Mouse (Mus musculus) intestine, postnatal 0 days (tissue): ENCODE results near the gene Sema6d. TPM values are rescaled to one million over a fixed set of nuclear protein-coding genes. Genes with fewer than 3 reads are reported as not detected.

Experiments
- ATAC-seq: fragments of 200-750 bp; cut with Nextera tagmentation; 2 replicates; pipeline ENCODE4 v1.8.0; 2017; ENCODE audit warnings: mild to moderate bottlenecking, moderate TSS enrichment, moderate library complexity
- H3K27ac ChIP-seq: fragments of 300-500 bp; sonication (generic); 2 replicates; pipeline ENCODE4 v1.5.1; 2014; ENCODE audit warnings: mild to moderate bottlenecking, low read depth, low read length, moderate library complexity
- H3K27me3 ChIP-seq: fragments of 300-500 bp; sonication (generic); replicated peaks from 2 replicates; pipeline ENCODE4 v1.6.1; 2014; ENCODE audit warnings: low read length, mixed read lengths; ENCODE audit not compliant: control insufficient read depth, insufficient read depth
- H3K36me3 ChIP-seq: fragments of 300-500 bp; sonication (generic); 2 replicates; pipeline ENCODE4 v1.6.1; 2014; ENCODE audit warnings: mild to moderate bottlenecking, moderate library complexity; ENCODE audit not compliant: control insufficient read depth, insufficient read depth
- H3K4me1 ChIP-seq: fragments of 300-500 bp; sonication (generic); replicated peaks from 2 replicates; pipeline ENCODE4 v1.6.1; 2014; ENCODE audit warnings: antibody characterized with exemption, low read length, mixed read lengths; ENCODE audit not compliant: control insufficient read depth, insufficient read depth
- H3K4me2 ChIP-seq: fragments of 300-500 bp; sonication (generic); replicated peaks from 2 replicates; pipeline ENCODE4 v1.6.1; 2014; ENCODE audit warnings: low read depth, mild to moderate bottlenecking, moderate library complexity
- H3K4me3 ChIP-seq: fragments of 300-500 bp; sonication (generic); 2 replicates; pipeline ENCODE4 v1.5.1; 2014; ENCODE audit warnings: low read depth, low read length
- H3K9ac ChIP-seq: fragments of 300-500 bp; sonication (generic); 2 replicates; pipeline ENCODE4 v1.6.1; 2014; ENCODE audit warnings: mild to moderate bottlenecking, low read depth, low read length
- H3K9me3 ChIP-seq: fragments of 300-500 bp; sonication (generic); 2 replicates; pipeline ENCODE4 v1.6.1; 2016; ENCODE audit warnings: mixed run types; ENCODE audit not compliant: control insufficient read depth
- CTCF ChIP-seq: sonication (generic); IDR thresholded peaks from 2 replicates; pipeline ENCODE4 v1.5.1; 2016; ENCODE audit warnings: low read depth, mild to moderate bottlenecking, control low read depth, antibody characterized with exemption, moderate library complexity
- whole genome bisulfite sequencing: fragments of 180-500 bp; shearing (Covaris S2); extraction: QIAGEN DNeasy Blood & Tissue Kit; methylation state at CpG from one replicate; pipeline ENCODE4 v1.1.7; 2014; 5-methylcytosine and 5-hydroxymethylcytosine counted together
- polyA plus RNA-seq: library from polyadenylated mRNA; unstranded; fragments of >200 nt; fragmentation: Nextera tagmentation; extraction: Ambion mirVana; gene quantifications from 2 replicates; pipeline ENCODE4 v1.2.1, GENCODE M21; 2015

Gene Sema6d
- polyA plus RNA-seq, 1 experiment from 2014 or later = 10.4 TPM

DNA sequence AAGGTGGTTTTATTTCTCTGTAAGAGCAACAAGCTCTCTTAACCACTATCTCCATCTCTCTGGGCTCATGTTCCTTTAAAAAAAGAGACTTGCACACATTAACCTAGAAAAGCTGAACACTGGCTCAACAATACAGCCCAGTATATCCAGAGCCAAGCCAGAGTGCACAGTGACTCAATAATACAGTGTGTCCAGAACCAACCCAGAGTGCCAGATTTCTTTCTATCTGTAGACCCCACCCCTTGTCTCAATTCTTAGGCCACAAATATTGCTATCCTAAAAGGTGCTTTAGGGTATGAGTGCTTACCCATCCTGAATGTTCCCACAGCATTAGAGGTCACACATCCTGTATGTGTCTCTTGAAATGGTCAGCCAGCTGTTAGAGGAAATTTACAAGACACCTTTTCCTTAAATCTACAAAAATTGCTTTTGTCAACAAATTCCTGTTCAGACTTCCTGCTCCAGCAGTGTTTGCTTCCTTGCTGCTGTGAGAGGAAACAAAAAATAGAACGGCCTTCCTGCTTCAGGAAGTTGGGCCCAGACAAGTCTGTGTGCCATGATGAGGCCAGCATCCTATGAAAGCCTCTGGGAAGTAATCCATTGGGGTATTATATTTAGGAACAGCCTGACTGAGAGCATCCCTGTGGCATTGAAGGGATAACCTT, 465.1 kb downstream of the Sema6d start:
- TF ChIP-seq CTCF = no peak
- Histone ChIP-seq H3K9ac (no peak overlapping the region), H3K27me3 (no peaks in the 10 kb centered on the region), H3K36me3 (no peaks in the 10 kb centered on the region), H3K4me2 (no peak overlapping the region), H3K27ac (no peak overlapping the region), H3K4me1 (no peaks in the 10 kb centered on the region), H3K9me3 (no peaks in the 10 kb centered on the region), H3K4me3 (no peak overlapping the region)
- WGBS = 45% methylated on average over 1 of the region's 1 CpGs
- ATAC-seq = no peak

DNA sequence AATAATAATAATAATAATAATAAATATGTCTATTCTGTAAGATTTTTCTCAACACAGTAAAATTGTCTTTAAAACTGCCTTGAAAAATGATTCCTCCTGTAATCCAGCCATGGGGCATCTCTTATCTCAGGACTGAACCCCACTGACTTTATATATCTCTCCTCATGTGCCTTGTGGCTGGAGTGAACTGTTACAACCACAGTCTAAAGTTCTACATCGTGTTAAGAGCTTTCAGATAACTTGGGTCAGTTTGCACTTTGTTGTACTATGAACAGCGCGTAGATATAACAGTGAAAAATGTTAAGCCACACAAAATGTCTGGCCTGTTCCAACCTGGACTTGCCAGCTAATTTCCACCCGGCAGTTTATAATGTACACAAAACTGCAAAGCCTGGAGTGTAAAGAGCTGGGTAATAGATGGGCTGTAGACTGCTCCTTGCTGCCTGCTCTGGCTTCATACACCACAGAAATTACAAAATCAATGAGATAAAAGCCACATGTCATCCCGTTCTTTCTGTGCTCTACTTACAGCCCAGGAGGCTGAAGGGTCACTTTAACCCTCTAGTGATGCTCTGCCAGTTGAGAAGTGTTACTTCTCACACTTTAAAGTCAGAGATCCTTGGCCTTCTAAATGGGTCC, 467.2 kb downstream of the Sema6d start:
- H3K27ac ChIP-seq = peak overlapping the region; percentile 29; the same call in 1 of the 2 replicates
- no peaks in the 10 kb centered on the region for H3K4me1 ChIP-seq
- ATAC-seq = peak; percentile 87
- no peak overlapping the region for H3K4me2 ChIP-seq
- no peaks in the 10 kb centered on the region for H3K9me3 ChIP-seq
- no peak overlapping the region for H3K9ac ChIP-seq
- no peaks in the 10 kb centered on the region for H3K27me3 ChIP-seq
- H3K4me3 ChIP-seq = no peak overlapping the region
- no peak for TF ChIP-seq CTCF
- WGBS = 27% methylated on average over 5 of the region's 5 CpGs
- H3K36me3 ChIP-seq = no peaks in the 10 kb centered on the region

DNA sequence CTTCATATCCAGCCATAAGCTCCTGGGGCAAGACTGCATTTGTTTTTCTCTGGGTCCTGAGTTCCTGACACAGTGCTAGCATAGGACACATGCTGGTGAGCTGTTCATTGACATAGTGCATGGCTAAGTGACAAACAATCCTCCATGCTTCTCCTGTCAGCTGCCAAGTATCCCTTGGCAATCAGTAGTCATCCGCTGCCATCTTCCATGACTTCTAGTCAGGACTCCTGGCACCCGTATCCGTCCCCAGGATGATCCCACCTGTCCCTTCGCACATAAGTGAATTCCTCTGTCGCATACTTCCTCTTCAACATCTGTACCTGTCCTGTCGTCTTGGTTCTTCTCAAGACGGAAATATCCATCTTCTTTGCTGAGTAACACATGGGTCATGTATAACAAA, 468.3 kb downstream of the Sema6d start:
- Histone ChIP-seq H3K4me3 (no peak overlapping the region), H3K36me3 (no peaks in the 10 kb centered on the region), H3K27me3 (no peaks in the 10 kb centered on the region), H3K4me1 (no peaks in the 10 kb centered on the region), H3K27ac (no peak overlapping the region), H3K9ac (no peak overlapping the region), H3K4me2 (no peak overlapping the region), H3K9me3 (no peaks in the 10 kb centered on the region)
- 92% methylated on average over 7 of the region's 7 CpGs for WGBS
- no peak for TF ChIP-seq CTCF
- ATAC-seq = no peak

DNA sequence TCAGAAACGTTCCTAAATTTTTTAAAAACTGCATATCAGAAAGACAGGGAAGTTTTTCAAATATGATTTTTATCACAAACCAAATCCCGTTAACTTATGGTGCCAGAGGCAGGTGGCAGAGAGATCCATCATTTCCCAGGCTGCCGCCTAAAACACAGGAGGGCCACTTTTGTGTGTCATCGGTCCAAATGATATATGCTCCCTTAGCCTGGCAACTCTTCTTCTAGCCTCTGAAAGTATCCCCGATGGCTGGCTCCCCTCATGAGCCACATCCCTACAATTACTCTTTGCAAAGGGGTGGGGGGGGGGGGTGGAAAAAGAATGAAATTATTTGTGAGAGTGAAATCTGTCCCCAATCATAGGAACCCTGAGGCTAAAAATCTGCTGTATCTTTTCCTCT, 471.9 kb downstream of the Sema6d start:
- no peaks in the 10 kb centered on the region for H3K27me3 ChIP-seq
- H3K4me3 ChIP-seq = no peak overlapping the region
- H3K4me2 ChIP-seq = no peak overlapping the region
- 66% methylated on average over 5 of the region's 5 CpGs for WGBS
- no peaks in the 10 kb centered on the region for H3K36me3 ChIP-seq
- no peak for ATAC-seq
- H3K9me3 ChIP-seq = no peaks in the 10 kb centered on the region
- TF ChIP-seq CTCF = no peak
- no peak overlapping the region for H3K9ac ChIP-seq
- H3K27ac ChIP-seq = no peak overlapping the region
- no peaks in the 10 kb centered on the region for H3K4me1 ChIP-seq

DNA sequence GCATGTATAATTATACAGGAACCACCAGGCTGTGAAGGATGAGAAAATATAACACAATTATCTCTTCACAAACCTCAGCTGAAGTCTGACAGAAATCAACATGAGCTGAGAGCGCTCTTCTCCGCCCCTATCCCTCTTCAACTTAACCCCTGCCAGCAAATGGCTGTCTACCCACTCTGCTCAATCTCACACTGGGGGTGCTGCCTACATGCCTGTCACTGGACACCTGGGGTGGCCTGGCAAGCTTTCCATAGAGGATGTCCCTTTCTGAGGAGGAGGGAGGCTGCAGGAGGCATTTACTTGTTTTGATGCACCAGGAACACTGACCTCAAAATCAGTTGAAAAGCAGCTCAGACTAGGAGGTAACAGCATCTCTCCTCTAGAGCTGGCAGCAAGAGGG, 472.3 kb downstream of the Sema6d start:
- H3K9ac ChIP-seq = no peak overlapping the region
- no peaks in the 10 kb centered on the region for H3K36me3 ChIP-seq
- H3K4me2 ChIP-seq = no peak overlapping the region
- WGBS = 73% methylated on average over 2 of the region's 2 CpGs
- no peaks in the 10 kb centered on the region for H3K9me3 ChIP-seq
- no peak for ATAC-seq
- H3K4me3 ChIP-seq = no peak overlapping the region
- no peaks in the 10 kb centered on the region for H3K27me3 ChIP-seq
- H3K4me1 ChIP-seq = no peaks in the 10 kb centered on the region
- H3K27ac ChIP-seq = no peak overlapping the region
- TF ChIP-seq CTCF = no peak

DNA sequence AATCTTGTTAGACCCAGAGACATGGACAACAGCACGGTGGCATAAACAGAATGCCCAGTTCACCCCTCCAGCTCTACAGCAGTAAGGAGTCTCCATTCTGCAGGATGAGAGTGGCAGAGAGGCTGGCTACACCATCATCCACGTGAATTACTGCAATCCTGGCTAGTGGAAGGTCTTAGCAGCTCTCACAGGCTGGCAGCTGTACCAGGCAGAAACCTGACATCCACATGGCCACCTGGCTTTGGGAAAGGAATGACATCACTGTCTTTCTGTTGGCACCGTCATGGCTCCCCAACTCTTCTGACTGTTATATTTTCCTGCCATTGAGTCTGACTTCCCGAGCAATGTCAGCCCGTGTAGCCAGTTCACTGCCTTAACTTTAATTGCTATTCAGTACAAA, 474.0 kb downstream of the Sema6d start:
- Histone ChIP-seq H3K4me3 (no peak overlapping the region), H3K4me2 (no peak overlapping the region), H3K9me3 (no peaks in the 10 kb centered on the region), H3K36me3 (no peaks in the 10 kb centered on the region), H3K27me3 (no peaks in the 10 kb centered on the region), H3K4me1 (no peaks in the 10 kb centered on the region), H3K9ac (no peak overlapping the region), H3K27ac (no peak overlapping the region)
- ATAC-seq = no peak
- TF ChIP-seq CTCF = no peak
- 80% methylated on average over 5 of the region's 5 CpGs for WGBS
